Mouse (Mus musculus) liver, embryonic 14.5 days (tissue): ENCODE results near the gene Ndufs7. TPM values are rescaled to one million over a fixed set of nuclear protein-coding genes. Genes with fewer than 3 reads are reported as not detected.
A peak's percentile ranks its signal among the peaks of the same experiment; 100 is the strongest.
"Not testable (repeated sequence)": the region's sequence is repeated elsewhere in the genome, so short reads cannot be mapped to it uniquely, and the experiment has no call there.

Source experiments
- ATAC-seq: fragments of 200-750 bp; cut with Nextera tagmentation; 2 replicates; pipeline ENCODE4 v1.8.0; 2017; ENCODE audit warnings: moderate number of reproducible peaks, mild to moderate bottlenecking, moderate library complexity; ENCODE audit not compliant: insufficient read depth
- DNase-seq, 3 experiments: peaks; one replicate each; pipeline ENCODE4 v3.0.0-alpha.2; 2012 to 2013; ENCODE audit warnings: low read depth in 3 of 3, low spot score in 3 of 3
- H3K27ac ChIP-seq: fragments of 300-500 bp; sonication (generic); 2 replicates; pipeline ENCODE4 v1.5.1; 2014; ENCODE audit warnings: moderate library complexity, mild to moderate bottlenecking, control low read depth, inconsistent platforms
- H3K27me3 ChIP-seq: fragments of 300-500 bp; sonication (generic); 2 replicates; pipeline ENCODE4 v1.6.1; 2014; ENCODE audit warnings: mild to moderate bottlenecking, low read length, moderate library complexity; ENCODE audit not compliant: control insufficient read depth, insufficient read depth
- H3K36me3 ChIP-seq: fragments of 300-500 bp; sonication (generic); replicated peaks from 2 replicates; pipeline ENCODE4 v1.6.1; 2014; ENCODE audit warnings: low read depth; ENCODE audit not compliant: control insufficient read depth, insufficient read depth
- H3K4me1 ChIP-seq, 2 experiments: fragments of 200-500 bp in 1 of 2; fragments of 300-500 bp in 1 of 2; sonication (generic) in 1 of 2; replicated peaks; 2 replicates each; pipeline ENCODE4 v1.6.1; 2012 to 2014; ENCODE audit warnings: antibody characterized with exemption in 1 of 2, inconsistent platforms in 1 of 2, low read length in 1 of 2; ENCODE audit not compliant: control insufficient read depth in 2 of 2, insufficient read depth in 2 of 2
- H3K4me2 ChIP-seq: fragments of 300-500 bp; sonication (generic); 2 replicates; pipeline ENCODE4 v1.6.1; 2014; ENCODE audit warnings: low read depth, mild to moderate bottlenecking, control low read depth, moderate library complexity
- H3K4me3 ChIP-seq, 2 experiments: fragments of 200-500 bp in 1 of 2; fragments of 300-500 bp in 1 of 2; sonication (generic) in 1 of 2; 2 replicates each; pipeline ENCODE4 v1.5.1; 2012 to 2014; ENCODE audit warnings: low read depth in 2 of 2, low read length in 2 of 2, mild to moderate bottlenecking in 2 of 2, control low read depth in 1 of 2, inconsistent platforms in 1 of 2, moderate library complexity in 1 of 2; ENCODE audit not compliant: insufficient read depth in 1 of 2
- H3K9ac ChIP-seq: fragments of 300-500 bp; sonication (generic); replicated peaks from 2 replicates; pipeline ENCODE4 v1.6.1; 2014; ENCODE audit warnings: mild to moderate bottlenecking, control low read depth, moderate library complexity
- H3K9me3 ChIP-seq: fragments of 300-500 bp; sonication (generic); 2 replicates; pipeline ENCODE4 v1.6.1; 2016; ENCODE audit warnings: low read length, mixed read lengths; ENCODE audit not compliant: control insufficient read depth
- CTCF ChIP-seq: IDR thresholded peaks from 2 replicates; pipeline ENCODE4 v1.5.1; 2016; ENCODE audit warnings: antibody characterized with exemption, low read depth, control low read depth
- EP300 ChIP-seq: IDR thresholded peaks from 2 replicates; pipeline ENCODE4 v1.6.1; 2016; ENCODE audit warnings: antibody characterized with exemption, low read depth
- WGBS: fragments of 180-500 bp; shearing (Covaris S2); extraction: QIAGEN DNeasy Blood & Tissue Kit; methylation state at CpG from one replicate; pipeline ENCODE4 v1.1.7; 2014; ENCODE audit not compliant: insufficient replicate concordance; 5-methylcytosine and 5-hydroxymethylcytosine counted together
- polyA plus RNA-seq, 2 experiments: library from polyadenylated mRNA; depleted of rRNA in 1 of 2; stranded (reverse) in 1 of 2; unstranded in 1 of 2; fragments of >200 nt; fragmentation: Nextera tagmentation in 1 of 2; extraction: Ambion mirVana in 1 of 2; gene quantifications; 2 replicates each; pipeline versions ENCODE4 v1.2.1 to v1.2.3; 2012 to 2014

Gene Ndufs7
- polyA plus RNA-seq, 2 experiments = 189 to 272 TPM

- Histone ChIP-seq H3K4me1 (peaks cover 5 to 8% of the 10 kb centered on the region in 2 experiments), H3K27ac (no peak overlapping the region), H3K27me3 (no peaks in the 10 kb centered on the region), H3K9me3 (no peaks in the 10 kb centered on the region), H3K4me3 (no peak overlapping the region), H3K36me3 (peaks cover 37% of the 10 kb centered on the region), H3K9ac (no peak overlapping the region), H3K4me2 (no peak overlapping the region)
- 62% methylated on average over 9 of the region's 9 CpGs for whole genome bisulfite sequencing
- no peak for DNase-seq
- no peak for ATAC-seq
- TF ChIP-seq EP300 (no peak), CTCF (no peak)
Observed at GRCm38 (mm10) chr10:80242088-80242487, 6.8 kb upstream of the Ndufs7 start.

GRCm38 (mm10) chr10:80242607-80243006 is 6.3 kb upstream of the Ndufs7 start:
- DNase-seq = no peak
- Histone ChIP-seq H3K4me1 (peaks cover 5 to 8% of the 10 kb centered on the region in 2 experiments), H3K4me3 (no peak overlapping the region), H3K9ac (no peak overlapping the region), H3K36me3 (peaks cover 37% of the 10 kb centered on the region), H3K27ac (no peak overlapping the region), H3K9me3 (no peaks in the 10 kb centered on the region), H3K27me3 (no peaks in the 10 kb centered on the region), H3K4me2 (no peak overlapping the region)
- WGBS = 67% methylated on average over 3 of the region's 3 CpGs
- TF ChIP-seq CTCF (no peak), EP300 (no peak)
- ATAC-seq = no peak

DNA sequence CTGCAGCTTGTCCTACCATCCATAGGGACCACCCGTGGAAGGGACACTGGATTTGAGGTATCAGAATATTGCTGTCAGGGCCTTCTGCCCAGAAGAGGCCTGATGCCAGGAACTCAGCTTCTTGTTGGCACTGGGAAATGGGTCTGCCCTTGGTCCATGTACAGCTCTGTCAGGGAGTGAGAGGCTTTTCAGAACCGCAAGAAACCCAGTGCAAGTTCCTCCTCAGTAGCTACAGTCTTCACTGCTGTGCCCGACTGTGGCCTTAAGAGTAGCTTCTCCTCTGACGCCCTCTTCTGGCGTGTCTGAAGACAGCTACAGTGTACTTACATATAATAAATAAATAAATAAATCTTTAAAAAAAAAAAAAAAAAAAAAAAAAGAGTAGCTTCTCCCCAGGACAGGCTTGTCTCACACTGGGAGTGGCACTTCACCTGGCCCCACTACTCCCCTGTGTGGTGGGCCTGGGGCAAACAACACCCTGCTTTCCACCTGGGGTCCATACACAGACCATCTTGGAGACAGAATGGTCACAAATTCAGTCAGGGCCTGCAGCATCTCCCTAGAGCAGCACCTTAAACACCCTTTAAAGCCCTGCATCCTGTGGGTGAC is 4.0 kb upstream of the Ndufs7 start:
- Histone ChIP-seq H3K4me1 (peaks cover 12% of the 10 kb centered on the region in 2 experiments), H3K4me3 (no peak overlapping the region), H3K4me2 (no peak overlapping the region), H3K36me3 (peaks cover 37% of the 10 kb centered on the region), H3K9ac (no peak overlapping the region), H3K27me3 (no peaks in the 10 kb centered on the region), H3K9me3 (no peaks in the 10 kb centered on the region), H3K27ac (no peak overlapping the region)
- DNase-seq (no peak), ATAC-seq (no peak)
- TF ChIP-seq EP300 (no peak), CTCF (peak; percentile 55)
- WGBS = 45% methylated on average over 5 of the region's 5 CpGs

DNA sequence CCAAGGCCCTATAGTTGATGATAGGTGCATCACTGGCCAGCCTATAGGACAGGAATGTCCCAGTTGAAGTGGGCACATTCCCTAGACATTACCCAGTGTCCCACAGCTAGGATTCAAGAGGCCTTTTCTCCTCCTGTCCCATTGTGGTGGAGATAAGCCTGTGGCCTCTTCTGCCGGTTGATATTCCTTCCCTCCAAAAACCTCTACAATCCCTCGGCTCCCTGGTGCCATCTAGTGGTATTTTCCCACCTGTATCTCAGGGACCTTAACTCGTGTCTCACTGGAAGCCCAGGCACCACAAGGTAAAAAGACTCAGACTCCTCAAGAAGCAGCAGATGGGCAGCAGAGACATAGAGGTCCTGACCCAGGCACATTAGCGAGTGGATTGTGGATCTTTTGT is 3.3 kb upstream of the Ndufs7 start:
- Histone ChIP-seq H3K9me3 (no peaks in the 10 kb centered on the region), H3K9ac (no peak overlapping the region), H3K27me3 (no peaks in the 10 kb centered on the region), H3K4me3 (no peak overlapping the region), H3K36me3 (peaks cover 31% of the 10 kb centered on the region), H3K4me1 (peaks cover 16 to 19% of the 10 kb centered on the region in 2 experiments), H3K27ac (no peak overlapping the region), H3K4me2 (no peak overlapping the region)
- DNase-seq (peak; percentile 76 to 82 (median 81)), ATAC-seq (no peak)
- no peak for TF ChIP-seq EP300
- TF ChIP-seq CTCF = peak; percentile 96
- 3% methylated on average over 4 of the region's 4 CpGs for WGBS

DNA sequence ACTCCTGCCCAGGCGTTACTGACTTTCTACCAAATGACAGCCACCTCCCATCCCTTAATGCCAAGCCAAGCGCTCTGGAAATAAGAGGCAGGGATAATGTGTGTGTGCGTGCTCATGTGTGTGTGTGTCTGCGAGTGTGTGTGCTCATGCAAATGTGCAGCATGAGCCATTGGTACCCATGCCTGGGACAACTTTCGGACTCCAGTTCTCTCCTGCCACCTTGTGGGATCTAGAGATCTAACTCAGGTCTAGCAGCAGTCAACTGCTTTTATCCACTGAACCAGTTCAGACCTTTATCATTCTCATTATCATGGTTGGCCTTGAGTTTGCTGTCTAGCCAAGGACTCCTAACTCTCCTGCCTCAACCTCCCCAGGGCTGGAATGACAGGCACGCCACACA is 1.1 kb upstream of the Ndufs7 start:
- no peak for DNase-seq
- no peaks in the 10 kb centered on the region for H3K9me3 ChIP-seq
- H3K36me3 ChIP-seq = peaks cover 11% of the 10 kb centered on the region
- ATAC-seq = no peak
- H3K9ac ChIP-seq = no peak overlapping the region
- H3K4me1 ChIP-seq = peaks cover 16 to 19% of the 10 kb centered on the region in 2 experiments
- 64% methylated on average over 6 of the region's 6 CpGs for WGBS
- H3K27me3 ChIP-seq = no peaks in the 10 kb centered on the region
- peak overlapping the region in 1 of 2 experiments; percentile 96; a peak in 1 of 4 replicates for H3K4me3 ChIP-seq
- no peak overlapping the region for H3K27ac ChIP-seq
- peak overlapping the region; percentile 94 for H3K4me2 ChIP-seq
- TF ChIP-seq EP300 (no peak), CTCF (peak; percentile 44)

DNA sequence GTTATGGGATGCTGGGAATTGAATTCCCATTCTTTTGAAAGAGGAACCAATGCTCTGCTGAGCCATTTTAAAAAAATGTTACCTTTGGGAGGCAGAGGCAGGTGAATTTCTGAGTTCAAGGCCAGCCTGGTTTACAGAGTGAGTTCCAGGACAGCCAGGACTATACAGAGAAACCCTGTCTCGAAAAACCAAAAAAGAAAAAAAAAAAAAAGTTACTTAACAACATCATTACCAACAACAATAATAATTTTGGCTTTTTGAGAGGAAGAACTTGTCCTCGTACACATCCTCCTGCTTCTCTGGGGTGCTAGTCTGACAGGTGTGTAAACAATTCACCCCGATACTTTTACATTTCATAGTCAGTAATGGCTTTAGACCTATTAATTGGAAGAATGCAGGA is 484 bp upstream of the Ndufs7 start:
- 31% methylated on average over 3 of the region's 3 CpGs for WGBS
- H3K36me3 ChIP-seq, H3K27me3 ChIP-seq, H3K9me3 ChIP-seq, DNase-seq, ATAC-seq: not testable (repeated sequence)
- Histone ChIP-seq H3K9ac (peak overlapping the region; percentile 43), H3K4me2 (peak overlapping the region; percentile 94), H3K4me1 (peaks cover 16 to 19% of the 10 kb centered on the region in 2 experiments), H3K27ac (peak overlapping the region; percentile 88), H3K4me3 (peak overlapping the region; percentile 90 to 96; a peak in 3 of 4 replicates)
